Mouse (Mus musculus) yolk sac, embryonic 10.5 days (tissue): Measurements from ENCODE around the gene Trpm5.

Source experiments
- DNase-seq: peaks from one replicate; pipeline ENCODE4 v3.0.0-alpha.2; 2017; ENCODE audit warnings: low spot score

The Trpm5 gene

GRCm38 (mm10) chr7:143038174-143038931 is 56.1 kb downstream of the Trpm5 start:
- DNase-seq: no peak

- no peak for DNase-seq
These were observed 57.1 kb downstream of the Trpm5 start for GRCm38 (mm10) chr7:143037306-143037705.

DNA sequence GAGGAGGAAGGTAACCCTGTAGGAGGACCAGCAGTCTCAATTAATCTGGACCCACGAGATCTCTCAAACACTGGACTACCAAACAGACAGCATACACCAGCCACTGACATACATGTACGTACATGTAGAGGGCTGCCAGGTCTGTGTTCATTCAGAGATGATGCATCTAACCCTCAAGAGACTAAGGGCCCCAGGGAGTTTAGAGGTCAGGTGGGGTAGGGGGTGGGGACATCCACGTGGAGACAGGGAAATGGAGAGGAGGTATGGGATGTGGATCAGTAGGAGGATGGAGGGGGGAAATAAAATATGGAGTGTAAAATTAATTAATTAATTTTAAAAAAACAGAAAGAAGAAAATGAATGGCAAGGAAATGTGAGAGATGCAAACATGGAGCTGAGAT is 57.7 kb downstream of the Trpm5 start:
- no peak for DNase-seq

GRCm38 (mm10) chr7:143034519-143035450 is 59.7 kb downstream of the Trpm5 start:
- DNase-seq: no peak

GRCm38 (mm10) chr7:143034112-143034511 is 60.3 kb downstream of the Trpm5 start:
- no peak for DNase-seq

- DNase-seq: no peak
These were observed 60.9 kb downstream of the Trpm5 start for GRCm38 (mm10) chr7:143033581-143033980.

GRCm38 (mm10) chr7:143031816-143032215 is 62.6 kb downstream of the Trpm5 start:
- DNase-seq: no peak

DNA sequence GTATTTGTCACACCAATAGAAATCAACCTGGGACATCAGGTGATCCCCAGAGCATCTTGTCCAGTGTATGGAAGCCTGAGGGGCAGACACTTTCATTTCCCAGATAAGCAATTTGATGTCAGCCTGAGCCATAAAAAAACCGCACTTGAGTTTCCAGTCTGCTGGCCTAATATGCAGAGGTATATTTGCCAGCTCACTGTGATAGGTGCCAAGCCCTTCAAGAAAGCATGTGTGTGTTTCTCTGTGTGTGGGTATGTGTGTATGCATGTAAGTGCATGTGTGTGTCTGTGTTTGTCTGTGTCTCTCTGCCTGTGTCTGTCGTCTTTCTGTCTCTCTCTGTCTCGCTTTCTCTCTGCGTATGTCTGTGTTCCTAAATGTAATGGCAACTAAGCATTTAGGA is 67.2 kb downstream of the Trpm5 start:
- DNase-seq: no peak

GRCm38 (mm10) chr7:143025496-143025895 is 68.9 kb downstream of the Trpm5 start:
- DNase-seq: no peak

DNA sequence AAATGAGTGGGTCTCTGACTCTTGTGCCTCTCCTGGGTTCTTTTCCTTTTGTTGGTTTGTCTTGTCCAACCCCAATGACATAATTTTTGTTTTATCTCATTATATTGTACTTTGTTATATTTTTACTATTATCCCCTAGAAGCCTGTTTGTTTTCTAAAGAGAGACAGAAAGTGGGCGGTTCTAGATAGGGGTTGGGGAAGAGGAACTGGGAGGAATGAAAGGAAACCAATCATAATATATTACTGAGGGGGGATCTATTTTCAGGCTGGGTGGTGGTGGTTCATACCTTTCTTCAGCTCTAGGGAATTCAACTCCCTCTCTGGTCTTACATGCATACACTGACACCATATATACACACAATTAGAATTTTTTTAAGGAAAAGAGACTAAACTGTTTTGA is 70.1 kb downstream of the Trpm5 start:
- DNase-seq: no peak

DNA sequence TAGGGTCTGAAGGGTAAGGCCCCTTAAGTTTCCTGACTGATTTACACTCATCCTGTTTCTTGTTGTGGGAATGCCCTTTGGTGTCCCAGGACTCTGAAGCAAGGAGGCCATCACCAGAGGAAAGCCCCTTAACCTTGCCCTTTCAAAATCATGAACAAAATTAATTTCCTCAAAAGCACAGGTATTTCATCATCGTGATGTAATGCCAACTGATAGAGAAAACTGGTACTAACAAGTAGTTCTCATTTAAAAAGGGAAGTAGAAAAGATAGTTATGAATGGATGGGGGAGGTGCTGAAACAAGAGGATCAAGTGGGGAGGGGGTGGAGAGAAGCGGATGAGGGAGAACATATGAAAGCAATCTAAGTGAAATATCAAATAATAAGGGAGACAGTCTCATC is 70.9 kb downstream of the Trpm5 start:
- no peak for DNase-seq

DNA sequence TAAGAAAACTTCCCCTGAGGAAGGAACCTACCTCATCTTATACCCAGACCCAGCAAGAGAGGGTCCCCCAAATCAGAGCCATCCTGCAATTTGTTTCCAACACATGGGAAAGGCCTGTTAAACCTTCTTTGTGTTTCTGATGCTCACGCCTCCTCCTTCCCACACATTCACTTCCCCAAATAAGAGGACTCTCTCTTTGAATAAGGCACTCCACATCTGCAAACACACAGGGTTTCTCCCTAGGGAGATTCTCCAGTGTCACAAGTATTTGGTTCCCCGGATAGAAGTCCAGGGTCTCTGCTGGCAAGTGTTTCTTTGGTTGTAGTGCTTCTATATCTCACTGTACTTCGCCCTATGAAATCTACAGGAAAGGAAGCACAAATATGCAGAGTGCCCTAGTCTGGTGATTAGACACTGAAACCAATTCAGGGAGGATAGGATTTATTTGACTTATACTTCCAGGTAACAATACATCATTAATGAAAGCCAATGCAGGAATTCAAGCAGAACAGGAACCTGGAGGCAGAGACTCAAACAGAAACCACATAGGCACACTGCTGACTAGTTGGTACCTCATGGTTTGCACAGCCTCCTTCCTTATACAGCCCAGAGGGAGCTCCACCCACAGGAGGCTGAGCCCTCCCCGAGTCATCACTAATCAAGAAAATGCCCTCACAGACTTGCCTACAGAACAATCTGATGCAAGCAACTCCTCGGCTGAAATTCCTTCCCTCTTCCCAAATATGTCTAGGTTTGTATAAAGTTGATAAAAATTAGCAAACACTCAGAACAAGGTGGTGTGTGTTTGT is 72.9 kb downstream of the Trpm5 start:
- no peak for DNase-seq

GRCm38 (mm10) chr7:143020764-143021163 is 73.7 kb downstream of the Trpm5 start:
- DNase-seq: no peak

- no peak for DNase-seq
These were observed 74.4 kb downstream of the Trpm5 start for GRCm38 (mm10) chr7:143020040-143020439.
